Mouse (Mus musculus) E14TG2a.4 (cell line): ENCODE data around the gene Il31ra.

Experiments
- CTCF ChIP-seq: conservative IDR thresholded peaks from 2 replicates; pipeline ENCODE4 v1.5.1; 2014; ENCODE audit warnings: low read length
- NANOG ChIP-seq: IDR thresholded peaks from 2 replicates; pipeline ENCODE4 v1.6.1; 2014; ENCODE audit warnings: borderline replicate concordance, low read length, mixed read lengths

DNA sequence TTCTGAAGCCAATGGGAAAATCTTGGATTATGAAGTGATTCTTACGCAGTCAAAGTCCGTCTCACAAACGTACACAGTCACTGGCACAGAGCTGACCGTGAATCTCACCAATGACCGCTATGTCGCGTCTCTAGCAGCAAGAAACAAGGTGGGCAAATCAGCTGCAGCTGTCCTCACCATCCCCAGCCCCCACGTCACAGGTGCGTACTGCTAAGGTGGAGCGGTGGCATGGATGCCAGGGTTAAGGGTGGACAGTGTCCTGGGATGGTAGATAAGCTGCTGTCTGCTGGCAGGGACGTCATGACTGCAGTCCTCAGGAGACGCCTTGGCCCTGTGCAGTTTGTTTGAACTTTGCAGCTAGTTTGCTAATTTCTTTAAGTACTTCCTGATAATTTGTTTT lies 99.6 kb downstream of the Il31ra start:
- TF ChIP-seq CTCF (no peak), NANOG (no peak)
